Mouse (Mus musculus) gastrocnemius, postnatal 14 days (tissue): ENCODE measurements around the gene Acot12. TPM values are rescaled to one million over a fixed set of nuclear protein-coding genes. Genes with fewer than 3 reads are reported as not detected.

Source experiments
- DNase-seq: peaks from one replicate; pipeline ENCODE4 v3.0.0; 2021; ENCODE audit warnings: mixed read lengths
- intact Hi-C: fragments of 180-260 bp; cut with DNase I; formaldehyde crosslinking; loops from one replicate; pipeline ENCODE4 v1.15.1; 2025; ENCODE audit warnings: low total_unique reads
- long read RNA-seq, 2 experiments: library from polyadenylated mRNA; stranded (forward); transcript quantifications; one replicate each; pipeline ENCODE4 v2.0.0; 2021
- total RNA-seq, 2 experiments: library from RNA; stranded (reverse); gene quantifications; 2 replicates each; pipeline ENCODE4 v1.2.3; 2021

Gene Acot12
- total RNA-seq = not detected
- long read RNA-seq, experiment 1 = 0 reads
- long read RNA-seq, experiment 2, partial matches to known transcripts = 0 of 1 reads
- long read RNA-seq, experiment 2, other reads (novel, unspliced or antisense) = 1 of 1 reads

GRCm38 (mm10) chr13:91741280-91742047, at the start of gene Acot12:
TSS of gene Acot12 (plus strand) at chr13:91741512.
- peak; percentile 31 for DNase-seq

DNA sequence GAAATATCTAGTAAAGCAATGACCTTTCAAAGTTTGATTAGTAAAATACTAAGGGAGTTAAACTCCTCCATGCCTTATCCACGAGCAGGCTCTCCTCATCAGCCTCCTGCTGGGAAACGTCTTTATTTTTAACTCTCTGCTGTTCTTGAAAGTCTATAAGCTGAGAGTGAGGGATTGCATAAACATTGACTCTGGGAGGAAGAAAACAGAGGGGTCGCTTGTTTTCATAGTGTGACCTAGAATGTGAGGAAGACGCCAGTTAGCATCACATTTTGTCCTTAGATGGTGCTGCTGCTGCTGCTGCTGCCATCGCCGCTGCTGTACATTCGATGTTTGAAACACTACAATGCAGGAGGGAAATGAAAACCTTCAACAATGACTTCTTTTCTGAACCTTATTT, 47.7 kb upstream of the Acot12 start:
- intact Hi-C loops = no loop called here
- no peak for DNase-seq

More at GRCm38 (mm10) chr13:91741280-91742047, at the start of gene Acot12:
- intact Hi-C loops = no loop called here

DNA sequence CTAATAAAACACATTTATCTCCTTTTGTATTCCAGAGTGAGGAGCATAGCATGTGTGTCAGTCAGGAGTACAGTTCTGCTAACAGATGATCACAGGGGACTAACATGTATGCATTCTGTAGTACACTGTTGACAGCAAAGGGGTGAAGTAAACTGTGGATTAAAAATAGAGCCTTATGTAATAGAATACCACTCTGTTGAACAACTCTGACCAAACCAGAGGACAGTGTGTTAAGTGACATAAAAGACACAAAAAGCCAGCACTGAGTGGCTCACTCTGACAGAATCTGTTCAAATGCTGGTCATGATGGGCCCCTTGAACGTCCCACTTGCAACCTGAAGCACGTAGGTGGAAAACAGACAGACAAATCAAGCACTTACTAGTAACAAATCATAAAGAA, 45.9 kb upstream of the Acot12 start:
- DNase-seq = no peak
- intact Hi-C loops = no loop called here

DNA sequence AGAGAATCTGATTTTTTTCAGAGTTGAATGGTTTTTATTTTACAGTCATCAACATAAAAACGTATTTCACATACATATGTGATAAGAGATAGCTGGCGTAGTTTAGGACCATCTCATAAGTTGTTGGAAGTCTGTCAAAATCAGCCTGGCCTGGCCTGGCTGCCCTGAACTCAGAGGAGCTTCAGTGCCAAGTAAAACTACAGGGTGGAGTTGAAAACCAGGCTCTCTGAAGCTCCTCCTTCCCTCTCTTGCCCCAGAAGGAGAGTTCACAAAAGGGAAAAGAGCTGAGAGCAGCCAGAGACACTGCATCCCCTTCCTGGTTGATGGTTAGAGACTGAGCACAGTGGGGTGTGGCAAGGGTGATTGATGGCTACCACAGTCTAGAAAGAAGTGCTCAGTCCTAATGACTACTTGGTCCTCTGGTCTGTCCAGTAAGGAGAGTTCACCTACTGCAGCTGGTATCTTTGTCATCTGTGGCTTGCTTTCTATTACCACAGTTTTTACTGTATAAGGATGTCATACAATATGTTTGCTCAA, 45.1 kb upstream of the Acot12 start:
- intact Hi-C loops = no loop called here
- DNase-seq = no peak

DNA sequence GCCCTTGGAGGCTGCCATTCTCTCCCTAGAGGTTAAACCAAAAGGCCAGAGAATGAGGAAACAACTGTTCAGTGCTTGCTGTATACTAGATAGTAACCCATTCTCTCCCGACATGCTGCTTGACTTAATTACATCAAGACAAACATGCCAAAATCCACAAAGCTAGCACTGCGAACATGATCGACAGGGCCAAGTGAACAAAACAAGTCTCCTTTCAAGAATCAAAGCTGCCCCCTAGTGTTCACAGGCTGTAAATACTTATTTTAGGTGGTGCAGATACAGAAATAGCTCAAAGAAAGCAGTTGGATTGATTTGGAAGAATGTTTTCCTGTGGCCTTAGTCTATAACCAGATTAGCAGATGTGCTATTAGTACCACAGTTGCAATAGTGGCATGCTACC, 44.3 kb upstream of the Acot12 start:
- intact Hi-C loops = no loop called here
- peak; percentile 16 for DNase-seq

GRCm38 (mm10) chr13:91702337-91702736, 39.0 kb upstream of the Acot12 start:
- intact Hi-C loops = no loop called here
- no peak for DNase-seq

- DNase-seq = no peak
- intact Hi-C loops = no loop called here
Measured at GRCm38 (mm10) chr13:91719487-91719886, 21.8 kb upstream of the Acot12 start.

DNA sequence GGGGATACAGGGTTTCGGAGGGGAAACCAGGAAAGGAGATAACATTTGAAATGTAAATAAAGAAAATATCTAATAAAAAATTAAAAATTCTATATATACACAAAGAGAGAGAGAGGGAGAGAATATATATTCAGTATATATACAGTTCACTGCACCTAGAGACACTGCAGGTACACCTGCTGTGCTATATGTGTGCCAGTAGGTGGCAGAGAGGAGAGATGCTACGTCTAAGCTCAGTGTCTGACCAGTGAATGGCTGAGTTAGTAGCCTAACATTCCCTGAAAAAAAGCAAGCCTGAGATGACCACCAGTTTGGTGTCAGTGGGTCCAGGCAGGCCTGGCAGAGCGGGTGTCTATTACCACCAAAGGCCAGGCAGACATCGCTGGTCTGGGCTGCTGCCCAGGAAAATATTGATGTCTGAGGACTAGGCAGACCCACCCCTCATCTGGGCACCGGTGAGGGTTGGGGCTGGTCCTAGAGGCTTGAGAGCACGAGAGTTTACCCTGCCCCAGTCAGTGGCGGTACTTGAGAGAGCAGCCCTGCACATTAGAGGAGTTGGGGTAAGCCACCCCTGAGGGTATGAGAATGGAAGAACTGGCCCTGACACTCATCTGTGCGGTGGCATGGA, 18.1 kb upstream of the Acot12 start:
- intact Hi-C loops = no loop called here

DNA sequence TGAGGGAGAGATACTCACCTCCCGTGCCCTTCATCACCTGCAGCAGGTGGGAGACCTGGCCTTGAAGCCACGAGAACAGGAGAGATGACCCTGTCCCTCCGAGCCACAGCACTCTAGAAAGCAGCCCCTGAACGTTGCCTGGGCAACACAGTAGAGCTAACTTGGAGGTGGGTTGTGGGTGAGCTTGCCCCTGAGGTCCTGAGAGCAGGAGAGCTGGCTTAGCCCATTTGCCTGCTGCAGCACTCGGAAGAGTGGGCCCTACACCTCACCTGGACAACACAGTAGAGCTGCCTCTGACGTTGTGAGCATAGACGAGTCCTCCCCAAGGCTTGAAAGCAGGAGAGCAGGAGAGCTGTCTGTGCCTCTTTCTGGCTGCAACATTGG, 17.6 kb upstream of the Acot12 start:
- intact Hi-C loops = no loop called here

More for the DNA sequence above, 18.1 kb upstream of the Acot12 start:
- DNase-seq = no peak

GRCm38 (mm10) chr13:91724211-91724610, 17.1 kb upstream of the Acot12 start:
- intact Hi-C loops = no loop called here
- no peak for DNase-seq

More for the DNA sequence above, 17.6 kb upstream of the Acot12 start:
- DNase-seq = no peak

DNA sequence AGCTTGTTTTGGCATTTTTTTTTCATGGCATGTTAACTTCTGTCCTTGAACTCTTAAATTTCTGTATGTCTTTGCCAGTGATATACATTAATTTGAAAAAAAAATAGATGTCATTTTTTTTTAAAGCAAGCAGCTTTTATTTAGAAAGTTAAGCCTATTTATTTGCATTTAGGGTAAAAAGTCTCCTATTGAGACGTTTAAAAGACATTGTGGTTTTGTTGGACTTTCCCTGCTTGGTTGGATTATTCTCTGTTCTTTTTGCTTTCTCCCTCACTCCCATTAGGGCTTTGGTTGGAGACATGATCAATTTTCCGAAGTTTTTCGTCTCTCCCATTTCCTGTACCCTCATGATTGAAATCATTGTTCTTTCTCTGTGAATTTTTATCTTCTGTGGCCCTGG, 16.2 kb upstream of the Acot12 start:
- intact Hi-C loops = no loop called here
- DNase-seq = no peak

GRCm38 (mm10) chr13:91727899-91728298, 13.4 kb upstream of the Acot12 start:
- no peak for DNase-seq
- intact Hi-C loops = no loop called here

DNA sequence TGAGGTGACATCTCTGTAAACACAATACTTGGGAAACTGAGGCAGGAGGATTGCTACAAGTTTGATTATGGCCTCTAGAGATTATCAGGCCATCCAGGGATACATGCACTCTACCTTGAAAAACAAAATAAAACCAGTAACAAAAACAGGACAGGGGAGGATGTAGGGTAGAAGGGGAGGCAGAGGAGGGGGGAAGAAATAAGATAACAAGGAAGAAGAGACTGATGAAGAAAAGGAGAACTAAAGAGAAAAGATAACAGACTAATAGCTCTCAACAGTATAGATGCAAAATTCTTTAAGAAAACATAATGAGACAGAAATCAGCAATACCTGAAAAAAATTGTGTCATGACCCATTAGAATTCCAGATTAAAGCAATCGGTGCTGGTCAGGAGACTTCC, 4.1 kb upstream of the Acot12 start:
- DNase-seq = no peak
- intact Hi-C loops = no loop called here

DNA sequence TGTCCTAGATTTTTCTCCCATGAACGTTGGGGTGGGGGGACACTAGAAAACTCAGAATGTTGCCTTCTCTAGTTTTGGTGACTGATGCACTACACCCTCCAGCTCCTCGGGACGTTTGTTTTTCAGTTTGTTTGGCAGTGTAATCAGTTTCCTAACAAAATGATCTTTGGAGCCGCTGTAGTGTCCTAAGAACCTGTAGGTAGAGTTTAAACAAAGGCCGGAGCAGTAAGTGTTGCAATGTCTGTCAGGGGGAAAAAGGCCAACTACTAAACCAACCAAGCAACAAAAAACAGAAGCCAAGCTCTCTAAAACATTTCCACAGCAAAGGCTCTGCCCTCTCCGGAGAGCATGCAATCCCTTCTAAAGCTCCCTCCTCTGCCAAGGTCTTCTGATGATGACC, 461 bp upstream of the Acot12 start:
- DNase-seq = no peak
- intact Hi-C loops = no loop called here

GRCm38 (mm10) chr13:91743180-91743579, 1.9 kb downstream of the Acot12 start:
- no peak for DNase-seq
- intact Hi-C loops = no loop called here

- intact Hi-C loops = no loop called here
- DNase-seq = no peak
Measured at GRCm38 (mm10) chr13:91746470-91746869, 5.2 kb downstream of the Acot12 start.

DNA sequence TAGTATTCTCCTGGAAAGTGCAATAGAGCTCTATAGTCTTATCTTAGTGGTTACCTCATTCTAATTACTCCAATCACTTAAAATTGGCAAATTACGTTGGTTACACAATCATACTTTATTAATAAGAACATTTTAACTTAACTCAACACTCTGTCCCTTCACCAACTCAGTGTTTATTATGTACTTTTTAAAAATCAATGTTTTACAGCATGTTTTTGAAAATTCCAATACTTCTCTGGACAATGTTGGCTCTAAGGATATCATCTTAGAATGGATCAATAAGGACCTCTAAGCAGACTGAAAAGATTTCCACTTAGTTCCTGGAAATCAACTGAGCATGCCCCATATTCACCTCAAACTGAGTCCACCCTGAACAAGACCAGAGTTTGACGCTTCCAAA, 7.1 kb downstream of the Acot12 start:
- intact Hi-C loops = no loop called here
- DNase-seq = no peak

DNA sequence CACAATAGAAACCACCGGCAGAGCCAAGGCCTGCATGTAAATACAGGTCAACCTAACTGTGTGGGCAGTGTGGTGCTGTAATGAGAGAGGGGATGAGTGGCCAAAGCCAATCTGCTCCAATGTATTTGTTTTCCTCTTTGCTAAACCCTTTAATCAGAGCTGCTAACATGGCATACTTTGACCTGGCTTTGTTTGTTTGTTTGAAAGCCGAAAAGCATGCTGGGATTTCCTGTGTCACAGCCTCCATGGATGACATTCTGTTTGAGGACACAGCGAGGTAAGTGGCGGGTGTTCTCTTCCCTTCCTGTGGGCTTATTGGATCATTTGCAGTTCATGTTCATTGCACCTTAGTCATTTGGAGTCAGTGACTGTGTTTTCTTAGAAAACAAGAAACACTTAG, 8.7 kb downstream of the Acot12 start:
- no peak for DNase-seq
- intact Hi-C loops = no loop called here

DNA sequence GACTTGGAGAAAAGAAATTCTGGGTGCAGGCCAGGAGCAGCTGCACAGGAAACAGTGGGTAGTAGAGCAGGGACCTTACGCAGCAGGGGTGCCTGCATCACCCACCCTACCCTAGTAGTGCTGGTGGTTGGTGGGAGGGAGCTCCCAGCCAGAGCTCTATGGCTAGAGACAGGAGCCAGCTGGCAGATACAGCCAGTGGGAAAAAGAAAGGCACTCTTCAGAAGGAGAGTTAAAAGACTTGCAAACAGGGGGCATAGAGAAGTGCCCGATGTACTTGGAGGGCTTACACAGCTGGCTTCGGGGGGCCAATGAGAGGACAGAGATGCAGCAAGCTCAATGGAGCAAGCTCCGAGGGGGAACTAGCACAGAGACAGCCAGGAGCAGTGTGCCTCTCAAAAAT, 12.4 kb downstream of the Acot12 start:
- intact Hi-C loops = no loop called here
- DNase-seq = no peak

DNA sequence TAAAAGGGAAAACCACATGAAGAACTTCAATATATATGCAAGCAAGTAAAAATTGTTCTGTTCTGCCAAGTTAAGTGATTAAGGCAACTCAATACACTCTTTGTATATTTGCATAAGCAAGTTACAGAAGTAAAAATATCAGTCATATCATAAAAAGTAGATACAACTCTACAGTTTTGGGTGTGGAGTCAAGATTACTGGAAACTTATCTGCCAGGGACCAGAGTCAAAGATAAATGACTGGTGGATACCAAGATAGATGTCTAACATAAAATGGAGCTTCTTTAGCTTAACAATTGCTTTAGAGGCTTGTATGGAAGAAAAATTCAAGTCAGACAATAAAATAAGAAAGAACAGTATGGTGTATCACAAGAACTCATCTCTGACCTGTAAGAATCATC, 13.4 kb downstream of the Acot12 start:
- intact Hi-C loops = no loop called here
- DNase-seq = no peak

GRCm38 (mm10) chr13:91756230-91756629, 14.9 kb downstream of the Acot12 start:
- intact Hi-C loops = no loop called here
- DNase-seq = no peak
